Comparison of ENCODE assay signal across 15 mouse cellular contexts in genomic region chr2:164540652-164541427, GRCm38 (mm10). TPM values are rescaled to one million over a fixed set of nuclear protein-coding genes. Genes with fewer than 3 reads are reported as not detected.
DNase-seq lines count a peak whose midpoint lies in the region; ATAC-seq and TF ChIP-seq lines count a peak whose summit lies in the region.
"Had no signal": no experiment of that assay in that cellular context is flagged by ENCODE, and none has a peak within 500 bp of the region (broad histone marks: within the 10 kb centered on the region; RNA-seq: fewer than 3 reads in every experiment).

No protein-coding gene starts in this region.

- no peak for TF ChIP-seq CTCF in ES-Bruce4 (IDR thresholded peaks at IDR 0.05; ENCODE audit: low read depth, low read length)
- no peak for TF ChIP-seq CTCF in liver, postnatal 0 days (IDR thresholded peaks at IDR 0.05; ENCODE audit: low read depth)

- H3K4me2 ChIP-seq in heart, embryonic 12.5 days = no peak overlapping the region; the same call in 1 of the 2 replicates
- H3K4me2 ChIP-seq in liver, postnatal 0 days (ENCODE audit: low read depth, low read length) = no peak overlapping the region
- H3K4me2 ChIP-seq: liver, embryonic 12.5 days had no signal

- 0 out of 2 replicates have a peak, but pooled peaks have one; percentile 3 for TF ChIP-seq EP300 in ES-Bruce4 (IDR thresholded peaks at IDR 0.05; ENCODE audit: insufficient read depth, low read depth, low read length)
- TF ChIP-seq EP300 in liver, postnatal 0 days (IDR thresholded peaks at IDR 0.05; ENCODE audit: low read depth) = no peak

- WGBS in heart, embryonic 12.5 days = 38% methylated on average over 8 of the region's 8 CpGs
- 18% methylated on average over 8 of the region's 8 CpGs for WGBS in liver, postnatal 0 days (ENCODE audit: insufficient replicate concordance)

- no peak for ATAC-seq in heart, embryonic 12.5 days (ENCODE audit: insufficient number of reproducible peaks, low FRiP score)
- ATAC-seq in liver, postnatal 0 days = no peak
- ATAC-seq: liver, embryonic 12.5 days had no signal

- H3K9me3 ChIP-seq in heart, embryonic 12.5 days (replicated peaks) = 0 out of 2 replicates have a peak, but pooled peaks cover 4% of the 10 kb centered on the region
- peaks cover 3% of the 10 kb centered on the region; the same call in 1 of the 2 replicates for H3K9me3 ChIP-seq in ES-Bruce4 (replicated peaks; ENCODE audit: control insufficient read depth, insufficient read depth, low read length, poor library complexity, severe bottlenecking)
- H3K9me3 ChIP-seq in liver, postnatal 0 days (ENCODE audit: low read length) = no peaks in the 10 kb centered on the region
- H3K9me3 ChIP-seq: liver, embryonic 12.5 days; midbrain, embryonic 10.5 days had no signal

- H3K4me3 ChIP-seq in heart, embryonic 12.5 days = no peak overlapping the region
- H3K4me3 ChIP-seq in ES-Bruce4 (ENCODE audit: low read depth, low read length) = no peak overlapping the region
- no peak overlapping the region for H3K4me3 ChIP-seq in liver, postnatal 0 days (ENCODE audit: low read depth, low read length)
- H3K4me3 ChIP-seq: left cerebral cortex, adult 2 months; liver, embryonic 12.5 days; midbrain, embryonic 10.5 days had no signal

- peaks cover 8% of the 10 kb centered on the region; the same call in 1 of the 2 replicates for H3K27me3 ChIP-seq in heart, embryonic 12.5 days (replicated peaks)
- H3K27me3 ChIP-seq in ES-Bruce4 (ENCODE audit: control insufficient read depth, insufficient read depth, low read length, poor library complexity, severe bottlenecking) = no peaks in the 10 kb centered on the region
- H3K27me3 ChIP-seq in liver, postnatal 0 days (ENCODE audit: insufficient read depth, low read length) = no peaks in the 10 kb centered on the region

- DNase-seq in heart, adult 8-10 months (ENCODE audit: low spot score) = peak; percentile 32
- DNase-seq in induced T-regulatory cell, adult 2 months (ENCODE audit: low read depth) = peak; percentile 31
- DNase-seq in lung, postnatal 10 days = peak; percentile 48
- no peak for DNase-seq in layer of hippocampus, postnatal 10 days (ENCODE audit: low spot score in 2 of 2)
- no peak for DNase-seq in ovary, postnatal 10 days (ENCODE audit: low spot score)
- DNase-seq in liver, postnatal 0 days = no peak
- DNase-seq: adrenal gland, adult 2 months had no signal

- no peaks in the 10 kb centered on the region for H3K4me1 ChIP-seq in heart, embryonic 12.5 days (replicated peaks)
- H3K4me1 ChIP-seq in ES-Bruce4 (ENCODE audit: control insufficient read depth, insufficient read depth, low read length) = peaks cover 3% of the 10 kb centered on the region
- no peaks in the 10 kb centered on the region for H3K4me1 ChIP-seq in liver, postnatal 0 days (ENCODE audit: insufficient read depth)
- H3K4me1 ChIP-seq: liver, embryonic 12.5 days had no signal

- H3K9ac ChIP-seq in heart, embryonic 12.5 days = no peak overlapping the region
- H3K9ac ChIP-seq in ES-Bruce4 (ENCODE audit: low read depth, poor library complexity, severe bottlenecking) = no peak overlapping the region
- H3K9ac ChIP-seq in liver, postnatal 0 days (replicated peaks) = no peak overlapping the region
- H3K9ac ChIP-seq: liver, embryonic 12.5 days had no signal

- TF ChIP-seq POLR2A in ES-Bruce4 (IDR thresholded peaks at IDR 0.05; ENCODE audit: insufficient read depth, low read length) = no peak

- no peaks in the 10 kb centered on the region for H3K36me3 ChIP-seq in heart, embryonic 12.5 days
- no peaks in the 10 kb centered on the region for H3K36me3 ChIP-seq in ES-Bruce4 (ENCODE audit: control insufficient read depth, insufficient read depth, low read length, poor library complexity, severe bottlenecking)
- H3K36me3 ChIP-seq in liver, postnatal 0 days (replicated peaks; ENCODE audit: insufficient read depth, low read length) = no peaks in the 10 kb centered on the region
- H3K36me3 ChIP-seq: liver, embryonic 12.5 days; midbrain, embryonic 10.5 days had no signal

- H3K27ac ChIP-seq in heart, embryonic 12.5 days (ENCODE audit: poor library complexity, severe bottlenecking) = no peak overlapping the region
- H3K27ac ChIP-seq in ES-Bruce4 (ENCODE audit: insufficient read depth, low read length) = no peak overlapping the region
- no peak overlapping the region for H3K27ac ChIP-seq in liver, postnatal 0 days (ENCODE audit: low read depth)
- H3K27ac ChIP-seq: left cerebral cortex, adult 2 months; liver, embryonic 12.5 days; midbrain, embryonic 10.5 days had no signal

RNA-seq across cellular contexts. Expression of gene Wfdc2, which starts 21.4 kb away (rescaled TPM):
- 1 to 10 TPM in 3 of 4 experiments, under 1 TPM in 1; 0.73 to 3.1 (median 2.1) TPM for total RNA-seq in heart, adult 8-10 months (2022)
- polyA plus RNA-seq in heart, embryonic 12.5 days (2016; fragmentation: Nextera tagmentation; extraction: Ambion mirVana) = 3.1 and 3.3 TPM in 2 replicates
- polyA plus RNA-seq in ES-Bruce4 (2011; ENCODE audit: insufficient read depth, insufficient read length, low read depth, missing spikeins) = 123 and 135 TPM in 2 replicates
- total RNA-seq in layer of hippocampus, postnatal 10 days (2021) = under 1 TPM in 1 of 2 experiments, not detected in 1; 0.73 TPM
- 3.0 and 3.3 TPM in 2 replicates for polyA plus RNA-seq in liver, postnatal 0 days (2015; fragmentation: Nextera tagmentation; extraction: Ambion mirVana)
- total RNA-seq: adrenal gland, adult 2 months had no signal

RNA-seq across cellular contexts. Expression of gene Spint3, which starts 32.4 kb away (rescaled TPM):
- not detected for total RNA-seq in heart, adult 8-10 months (2022)
- not detected in 2 replicates for polyA plus RNA-seq in heart, embryonic 12.5 days (2016; fragmentation: Nextera tagmentation; extraction: Ambion mirVana)
- not detected in 2 replicates for polyA plus RNA-seq in ES-Bruce4 (2011; ENCODE audit: insufficient read depth, insufficient read length, low read depth, missing spikeins)
- not detected for total RNA-seq in layer of hippocampus, postnatal 10 days (2021)
- polyA plus RNA-seq in liver, postnatal 0 days (2015; fragmentation: Nextera tagmentation; extraction: Ambion mirVana) = not detected in 2 replicates
- total RNA-seq: adrenal gland, adult 2 months; left cerebral cortex, adult 2 months had no signal
- polyA plus RNA-seq: adrenal gland, adult 2 months; cortical plate, adult 2 months; heart, embryonic 16.5 days; liver, embryonic 12.5 days; midbrain, embryonic 10.5 days; spleen, adult 2 months had no signal

RNA-seq across cellular contexts. Expression of gene Pigt, which starts 43.5 kb away (rescaled TPM):
- total RNA-seq in heart, adult 8-10 months (2022) = 10 to 100 TPM; 32.0 to 34.8 (median 33.9) TPM
- 53.4 and 54.3 TPM in 2 replicates for polyA plus RNA-seq in heart, embryonic 12.5 days (2016; fragmentation: Nextera tagmentation; extraction: Ambion mirVana)
- 49.9 and 52.7 TPM in 2 replicates for polyA plus RNA-seq in ES-Bruce4 (2011; ENCODE audit: insufficient read depth, insufficient read length, low read depth, missing spikeins)
- total RNA-seq in layer of hippocampus, postnatal 10 days (2021) = 100 to 1,000 TPM; 106 to 109 TPM
- 24.3 and 25.1 TPM in 2 replicates for polyA plus RNA-seq in liver, postnatal 0 days (2015; fragmentation: Nextera tagmentation; extraction: Ambion mirVana)

RNA-seq across cellular contexts. Expression of gene Wfdc6a, which starts 44.4 kb away (rescaled TPM):
- under 1 TPM in 1 of 4 experiments, not detected in 3; 0.49 TPM for total RNA-seq in heart, adult 8-10 months (2022)
- 0.29 and 0.32 TPM in 2 replicates for polyA plus RNA-seq in heart, embryonic 12.5 days (2016; fragmentation: Nextera tagmentation; extraction: Ambion mirVana)
- polyA plus RNA-seq in ES-Bruce4 (2011; ENCODE audit: insufficient read depth, insufficient read length, low read depth, missing spikeins) = not detected in 2 replicates
- total RNA-seq in layer of hippocampus, postnatal 10 days (2021) = 1 to 10 TPM in 1 of 2 experiments, under 1 TPM in 1; 0.78 to 2.2 TPM
- polyA plus RNA-seq in liver, postnatal 0 days (2015; fragmentation: Nextera tagmentation; extraction: Ambion mirVana) = not detected in 2 replicates
- total RNA-seq: left cerebral cortex, adult 2 months had no signal
- polyA plus RNA-seq: cortical plate, adult 2 months; midbrain, embryonic 10.5 days had no signal

RNA-seq across cellular contexts. Expression of gene Eppin, which starts 52.6 kb away (rescaled TPM):
- not detected for total RNA-seq in heart, adult 8-10 months (2022)
- not detected in 2 replicates for polyA plus RNA-seq in heart, embryonic 12.5 days (2016; fragmentation: Nextera tagmentation; extraction: Ambion mirVana)
- not detected in 2 replicates for polyA plus RNA-seq in ES-Bruce4 (2011; ENCODE audit: insufficient read depth, insufficient read length, low read depth, missing spikeins)
- not detected for total RNA-seq in layer of hippocampus, postnatal 10 days (2021)
- polyA plus RNA-seq in liver, postnatal 0 days (2015; fragmentation: Nextera tagmentation; extraction: Ambion mirVana) = not detected in 2 replicates
- total RNA-seq: adrenal gland, adult 2 months; left cerebral cortex, adult 2 months had no signal
- polyA plus RNA-seq: adrenal gland, adult 2 months; cortical plate, adult 2 months; heart, embryonic 16.5 days; liver, embryonic 12.5 days; midbrain, embryonic 10.5 days; spleen, adult 2 months had no signal

Comparison
In these comparisons a context has a peak if more than half of its experiments do, and no peak if none do; other contexts are left out.
1. DNase-seq: peak in heart, adult 8-10 months (single experiment), induced T-regulatory cell, adult 2 months (single experiment) and lung, postnatal 10 days (single experiment); none in layer of hippocampus, postnatal 10 days (0 of 2), ovary, postnatal 10 days (single experiment) and liver, postnatal 0 days (single experiment).
2. RNA of gene Wfdc2, which starts 21.4 kb away (polyA plus RNA-seq): 123 to 135 TPM in ES-Bruce4; 3.0 to 3.3 TPM in liver, postnatal 0 days and 3.1 to 3.3 TPM in heart, embryonic 12.5 days; every median in the first group is over 10 times any median in the second.